8 mouse cellular contexts compared by ENCODE assay signal in genomic region chr10:39733421-39733930, GRCm38 (mm10). TPM values are rescaled to one million over a fixed set of nuclear protein-coding genes. Genes with fewer than 3 reads are reported as not detected.
A peak's percentile ranks its signal among the peaks of the same experiment; 100 is the strongest.
DNase-seq lines count a peak whose midpoint lies in the region; ATAC-seq and TF ChIP-seq lines count a peak whose summit lies in the region.

No protein-coding gene starts in this region.

- TF ChIP-seq POLR2A in thymus, adult 2 months (IDR thresholded peaks at IDR 0.05; ENCODE audit: control insufficient read depth, extremely low read depth, insufficient read depth, low read length, poor library complexity): no peak

- TF ChIP-seq CTCF in E14TG2a.4 (conservative IDR thresholded peaks at IDR 0.05; ENCODE audit: low read length): no peak
- TF ChIP-seq CTCF in thymus, adult 2 months (IDR thresholded peaks at IDR 0.05; ENCODE audit: borderline replicate concordance, control insufficient read depth, extremely low read depth, insufficient read depth, low read length, poor library complexity): no peak

- H3K4me1 ChIP-seq in heart, embryonic 12.5 days (replicated peaks): peaks cover 3% of the 10 kb centered on the region; the same call in 1 of the 2 replicates
- H3K4me1 ChIP-seq in E14TG2a.4 (replicated peaks; ENCODE audit: low read depth, low read length): peaks cover 53% of the 10 kb centered on the region
- H3K4me1 ChIP-seq in forebrain, embryonic 13.5 days: peaks cover 24% of the 10 kb centered on the region
- H3K4me1 ChIP-seq in thymus, adult 2 months (replicated peaks; ENCODE audit: control insufficient read depth, insufficient read depth, low read length): no peaks in the 10 kb centered on the region

- no peaks in the 10 kb centered on the region for H3K9me3 ChIP-seq in heart, embryonic 12.5 days (replicated peaks)
- H3K9me3 ChIP-seq in E14TG2a.4 (ENCODE audit: low read length): no peaks in the 10 kb centered on the region
- H3K9me3 ChIP-seq in forebrain, embryonic 13.5 days (replicated peaks): no peaks in the 10 kb centered on the region

- H3K36me3 ChIP-seq in heart, embryonic 12.5 days: no peaks in the 10 kb centered on the region
- H3K36me3 ChIP-seq in E14TG2a.4 (ENCODE audit: insufficient read depth, low read length) (no peaks in the 10 kb centered on the region), macrophage (ENCODE audit: inconsistent target) (no peaks in the 10 kb centered on the region)
- 0 out of 2 replicates have a peak, but pooled peaks cover 3% of the 10 kb centered on the region for H3K36me3 ChIP-seq in forebrain, embryonic 13.5 days (ENCODE audit: poor library complexity, severe bottlenecking)
- H3K36me3 ChIP-seq in thymus, adult 2 months (ENCODE audit: control insufficient read depth, insufficient read depth, low read length): no peaks in the 10 kb centered on the region

- peaks cover 55% of the 10 kb centered on the region for H3K79me2 ChIP-seq in macrophage (ENCODE audit: inconsistent target)

- H3K4me3 ChIP-seq in heart, embryonic 12.5 days: peak overlapping the region; percentile 80
- peak overlapping the region; percentile 97 for H3K4me3 ChIP-seq in E14TG2a.4 (replicated peaks; ENCODE audit: low read length)
- H3K4me3 ChIP-seq in forebrain, embryonic 13.5 days: peak overlapping the region; percentile 73
- peak overlapping the region; percentile 47 for H3K4me3 ChIP-seq in macrophage (ENCODE audit: inconsistent target)
- no peak overlapping the region for H3K4me3 ChIP-seq in thymus, adult 2 months (ENCODE audit: control insufficient read depth, insufficient read depth, low read length)

- ATAC-seq in heart, embryonic 12.5 days (ENCODE audit: insufficient number of reproducible peaks, low FRiP score): no peak
- no peak for ATAC-seq in forebrain, embryonic 13.5 days

- 20% methylated on average over 10 of the region's 10 CpGs for WGBS in heart, embryonic 12.5 days
- WGBS in forebrain, embryonic 13.5 days: 13% methylated on average over 10 of the region's 10 CpGs
- 42% methylated on average over 10 of the region's 10 CpGs for WGBS in macrophage (ENCODE audit: missing documents)
- WGBS in thymus, adult 2 months: 29% methylated on average over 10 of the region's 10 CpGs

- H3K27ac ChIP-seq in heart, embryonic 12.5 days (ENCODE audit: poor library complexity, severe bottlenecking): peak overlapping the region; percentile 27; the same call in 1 of the 2 replicates
- H3K27ac ChIP-seq in forebrain, embryonic 13.5 days: peak overlapping the region; percentile 100; the same call in 1 of the 2 replicates
- no peak overlapping the region for H3K27ac ChIP-seq in macrophage
- H3K27ac ChIP-seq in thymus, adult 2 months (ENCODE audit: control insufficient read depth, insufficient read depth, low read length): no peak overlapping the region

- peak overlapping the region; percentile 79 for H3K4me2 ChIP-seq in heart, embryonic 12.5 days
- peak overlapping the region; percentile 67 for H3K4me2 ChIP-seq in forebrain, embryonic 13.5 days

- peak overlapping the region; percentile 86 for H3K9ac ChIP-seq in heart, embryonic 12.5 days
- H3K9ac ChIP-seq in forebrain, embryonic 13.5 days: peak overlapping the region; percentile 93

- no peak for DNase-seq in heart, adult 18-20 months
- DNase-seq in adipocyte (ENCODE audit: low spot score): no peak
- DNase-seq in spleen, postnatal 14 days (ENCODE audit: low spot score in 2 of 2): no peak
- DNase-seq in thymus, adult 2 months: no peak

- no peaks in the 10 kb centered on the region for H3K27me3 ChIP-seq in heart, embryonic 12.5 days (replicated peaks)
- H3K27me3 ChIP-seq in E14TG2a.4 (ENCODE audit: insufficient read depth, low read length): no peaks in the 10 kb centered on the region
- no peaks in the 10 kb centered on the region for H3K27me3 ChIP-seq in forebrain, embryonic 13.5 days
- no peaks in the 10 kb centered on the region for H3K27me3 ChIP-seq in thymus, adult 2 months (ENCODE audit: control insufficient read depth, insufficient read depth, low read length)

RNA-seq across cellular contexts. Expression of gene Rev3l, which starts 1.6 kb away (rescaled TPM):
- polyA plus RNA-seq in heart, embryonic 12.5 days (2016; fragmentation: Nextera tagmentation; extraction: Ambion mirVana): 12.7 and 15.0 TPM in 2 replicates
- total RNA-seq in heart, adult 18-20 months (2021): 1 to 10 TPM; 9.6 to 9.9 TPM
- 17.7 and 21.4 TPM in 2 replicates for polyA plus RNA-seq in forebrain, embryonic 13.5 days (2015; fragmentation: Nextera tagmentation; extraction: Ambion mirVana)
- total RNA-seq in macrophage (2018; cell fraction: chromatin; rRNA removed): 100 to 1,000 TPM in 2 of 26 experiments, 10 to 100 TPM in 24; 16.9 to 103 (median 60.3) TPM
- total RNA-seq in macrophage (2018; cell fraction: cytosol; rRNA removed): 10 to 100 TPM in 25 of 26 experiments, 1 to 10 TPM in 1; 8.5 to 21.7 (median 14.7) TPM
- total RNA-seq in macrophage (2018; cell fraction: nucleus; rRNA removed): 10 to 100 TPM; 14.2 to 52.8 (median 30.4) TPM
- polyA plus RNA-seq in macrophage (2018): 9.9 to 11.3 TPM (median 9.9 TPM) in 3 replicates
- polyA plus RNA-seq in thymus, adult 2 months (2012; rRNA removed): 29.5 and 31.8 TPM in 2 replicates

Comparison
In these comparisons a context has a peak if more than half of its experiments do, and no peak if none do; other contexts are left out.
1. H3K27ac ChIP-seq: peak in heart, embryonic 12.5 days (single experiment) and forebrain, embryonic 13.5 days (single experiment); none in macrophage (single experiment) and thymus, adult 2 months (single experiment).